Mouse (Mus musculus): ENCODE measurements at regions not wholly inside any gene's neighbourhood (a gene's known extent, or its start where the extent isn't known, plus 50 kb on each side); places are given as distances from the start of the nearest gene placed in this dataset.

DNA sequence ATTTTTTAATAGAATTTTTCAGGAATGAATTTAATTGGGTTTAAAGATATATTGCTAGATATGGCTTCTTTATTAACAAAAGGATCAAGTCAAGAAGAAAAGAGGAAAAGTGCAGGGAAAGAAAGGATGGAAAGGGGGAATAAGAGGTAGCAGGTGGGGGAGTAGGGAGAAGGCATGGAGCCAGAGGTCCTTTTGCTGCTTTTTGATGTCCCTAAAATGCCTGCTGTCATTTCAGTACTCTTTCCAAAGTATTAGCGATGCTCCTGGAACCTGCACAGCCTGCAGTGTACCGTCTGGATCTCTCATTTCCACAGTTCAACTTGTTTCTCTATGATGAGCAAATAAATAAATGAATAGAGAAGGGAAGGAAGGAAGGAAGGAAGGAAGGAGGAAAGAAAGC, 240.4 kb upstream of the Hnrnpa3 start:
- DNase-seq: no peak

DNA sequence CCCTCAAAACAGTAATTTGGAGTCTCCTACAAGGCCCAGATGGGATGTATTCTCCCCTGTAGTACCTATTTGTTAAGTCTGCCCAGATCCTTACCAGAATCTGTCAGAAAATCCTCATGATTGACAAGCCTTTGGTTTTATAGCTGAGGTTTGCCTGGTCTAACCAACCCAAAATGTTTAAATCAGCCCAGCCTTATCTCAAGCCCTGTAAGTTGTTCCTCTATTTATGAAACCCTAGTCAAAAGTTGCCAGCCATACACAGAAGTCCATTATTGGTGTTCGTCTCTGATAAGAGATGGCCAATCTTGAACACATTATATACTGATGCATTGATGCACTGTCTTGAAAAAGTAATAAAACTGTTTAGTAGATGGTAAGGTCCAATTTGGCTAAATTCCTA, 239.9 kb upstream of the Hnrnpa3 start:
- no peak for DNase-seq

DNA sequence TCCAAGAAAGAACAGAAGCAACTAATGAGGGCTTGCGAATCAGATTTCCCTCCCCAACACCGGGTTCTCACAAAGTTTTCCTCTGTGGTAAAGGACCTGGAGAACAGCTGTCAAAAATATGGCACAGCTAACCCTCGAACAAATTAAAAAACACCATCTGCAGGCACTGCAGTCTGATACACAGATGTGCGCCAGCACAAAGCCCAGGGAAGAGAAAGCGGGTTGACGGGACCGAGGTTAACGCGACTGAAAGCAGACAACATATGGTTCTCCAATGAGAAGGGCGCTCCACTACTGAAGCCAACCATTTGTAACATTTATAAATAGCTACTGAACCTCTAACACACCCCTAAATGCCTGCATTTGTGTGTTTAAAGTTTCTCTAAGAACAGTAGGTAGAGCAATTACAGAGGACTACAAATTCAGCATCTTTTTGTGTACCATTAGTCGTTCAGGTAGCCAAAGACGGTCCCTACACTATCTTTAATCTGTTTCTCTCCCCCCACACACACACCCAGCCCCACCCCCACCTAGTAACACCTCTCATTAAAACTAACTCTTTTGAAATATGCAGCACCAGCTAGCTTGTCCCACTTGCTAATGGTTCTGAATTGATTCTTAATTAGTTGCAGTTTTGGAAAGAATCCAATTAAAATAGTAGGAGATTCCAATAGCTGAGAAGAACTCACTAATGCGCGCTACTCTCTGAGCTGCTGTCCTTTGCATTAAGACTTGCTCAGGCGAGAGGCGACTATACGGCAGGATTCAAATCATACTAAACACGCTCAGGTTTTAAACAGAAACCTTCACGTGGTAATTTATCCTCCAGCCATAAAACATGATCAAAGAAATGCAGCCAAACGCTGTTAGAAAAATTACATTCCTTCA, 236.0 kb upstream of the Hnrnpa3 start:
- no peak for DNase-seq

DNA sequence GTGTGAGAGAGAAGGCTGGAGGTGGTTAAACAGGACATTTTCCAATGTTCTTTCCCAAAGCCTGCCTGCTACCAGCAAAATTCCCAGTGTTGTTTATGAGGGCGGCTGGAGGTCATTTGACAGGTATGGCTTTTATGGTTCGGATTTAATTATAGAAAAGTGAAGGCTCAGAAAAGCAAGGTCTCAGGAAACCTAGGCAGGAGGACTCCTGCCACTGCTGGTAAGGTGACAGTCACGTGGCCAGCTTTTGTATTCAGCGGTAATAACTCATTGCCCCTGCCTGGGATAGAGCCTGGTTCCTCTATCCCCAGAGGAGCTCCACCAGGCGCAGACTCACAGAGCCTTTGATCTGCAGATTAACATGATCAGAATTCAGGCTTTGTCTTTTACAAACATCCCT, 235.2 kb upstream of the Hnrnpa3 start:
- DNase-seq: no peak

DNA sequence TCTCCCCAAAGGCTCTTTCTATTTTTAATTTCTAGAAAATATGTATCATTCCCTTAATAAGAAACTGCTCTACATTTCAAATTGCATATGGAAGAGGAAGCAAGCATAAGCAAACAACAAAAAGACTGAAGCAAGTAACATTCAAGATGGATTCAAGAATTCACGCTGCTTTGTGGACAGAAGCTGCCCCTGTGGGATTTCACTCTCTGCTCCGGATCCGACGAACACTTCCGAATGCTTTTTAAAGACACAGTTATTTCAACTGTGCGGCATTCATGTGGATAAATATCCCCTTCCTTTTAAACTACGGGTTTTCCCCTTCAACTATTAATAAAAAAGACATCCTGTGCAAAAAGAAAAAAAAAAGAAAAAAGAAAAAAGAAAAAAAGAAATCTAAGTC, 234.7 kb upstream of the Hnrnpa3 start:
- no peak for DNase-seq

DNA sequence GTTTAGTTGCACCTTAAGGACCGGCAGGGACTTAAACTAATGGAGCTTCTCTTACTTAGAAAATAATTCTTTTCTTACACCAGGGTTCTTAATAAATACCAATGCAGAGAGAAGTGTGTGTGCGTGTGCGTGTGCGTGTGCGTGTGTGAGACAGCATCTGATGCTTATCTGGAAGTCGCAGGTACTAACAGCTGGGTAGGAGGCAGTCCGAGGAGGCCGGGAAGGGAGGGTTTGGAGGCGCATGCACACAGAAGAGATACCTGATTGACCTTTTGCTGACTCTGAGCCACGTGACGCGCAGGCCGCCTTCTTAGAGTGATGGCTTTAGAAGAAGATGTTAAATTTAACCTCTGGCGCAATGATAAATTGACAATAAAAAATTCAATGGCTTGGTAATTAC, 234.2 kb upstream of the Hnrnpa3 start:
- DNase-seq: no peak

DNA sequence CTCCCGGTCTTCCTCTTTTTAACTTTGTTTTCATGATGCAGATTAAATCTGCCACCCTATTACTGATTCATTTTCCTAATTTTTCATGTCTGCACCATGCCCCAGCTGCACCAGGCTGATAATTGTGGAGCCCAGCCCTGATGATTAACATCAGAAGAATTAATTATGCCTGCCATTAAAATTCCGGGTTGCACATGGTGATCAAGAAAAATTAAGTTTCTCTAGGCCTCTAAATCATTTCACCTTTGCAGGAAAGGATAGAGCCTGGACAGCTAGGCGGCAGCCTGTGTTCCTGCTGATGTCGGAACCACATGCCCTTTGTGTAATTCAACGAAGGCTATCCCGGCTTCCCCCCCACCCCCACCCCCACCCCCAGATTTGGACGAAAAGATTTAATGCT, 233.7 kb upstream of the Hnrnpa3 start:
- no peak for DNase-seq

DNA sequence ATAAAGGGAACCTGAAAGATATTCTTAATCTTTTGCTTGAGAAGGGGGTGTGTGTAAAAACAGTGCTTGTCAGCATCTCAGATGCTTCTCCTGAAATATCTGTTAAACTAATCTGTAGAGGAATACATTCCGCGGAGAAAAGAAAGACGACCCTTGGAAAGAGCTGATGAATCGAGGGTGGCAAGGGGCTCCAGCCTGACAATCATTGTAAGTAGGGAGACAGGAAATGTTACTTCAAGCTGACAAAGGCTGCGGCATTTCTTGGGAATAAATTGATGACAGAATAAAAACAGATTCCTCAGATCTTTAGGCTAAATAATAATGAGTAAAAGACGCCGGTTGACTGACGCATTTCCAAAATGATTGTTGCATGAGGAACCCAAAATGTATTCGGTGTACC, 233.3 kb upstream of the Hnrnpa3 start:
- no peak for DNase-seq

DNA sequence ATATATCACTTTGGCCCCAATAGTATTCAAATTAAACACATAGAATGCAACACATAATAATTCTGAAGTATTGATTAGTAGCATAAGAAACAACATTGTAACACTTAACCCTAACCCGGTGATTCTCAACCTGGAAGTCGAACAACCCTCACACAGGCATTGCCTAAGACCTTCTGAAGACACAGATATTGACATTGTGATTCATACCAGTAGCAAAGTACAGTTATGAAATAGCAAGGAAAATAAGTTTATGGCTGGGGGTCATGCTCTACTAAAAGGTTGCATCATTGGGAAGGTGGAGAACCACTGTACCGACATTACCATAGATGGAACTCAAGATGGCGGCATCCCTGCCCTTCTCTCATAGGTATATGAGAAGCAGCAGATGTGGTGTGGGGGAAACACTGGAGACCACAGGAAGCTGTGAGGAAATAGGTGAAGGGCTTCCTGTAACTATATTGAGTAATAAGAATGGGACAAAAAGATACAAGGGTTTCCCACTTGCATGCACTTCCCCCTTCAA, 231.1 kb upstream of the Hnrnpa3 start:
- no peak for DNase-seq

DNA sequence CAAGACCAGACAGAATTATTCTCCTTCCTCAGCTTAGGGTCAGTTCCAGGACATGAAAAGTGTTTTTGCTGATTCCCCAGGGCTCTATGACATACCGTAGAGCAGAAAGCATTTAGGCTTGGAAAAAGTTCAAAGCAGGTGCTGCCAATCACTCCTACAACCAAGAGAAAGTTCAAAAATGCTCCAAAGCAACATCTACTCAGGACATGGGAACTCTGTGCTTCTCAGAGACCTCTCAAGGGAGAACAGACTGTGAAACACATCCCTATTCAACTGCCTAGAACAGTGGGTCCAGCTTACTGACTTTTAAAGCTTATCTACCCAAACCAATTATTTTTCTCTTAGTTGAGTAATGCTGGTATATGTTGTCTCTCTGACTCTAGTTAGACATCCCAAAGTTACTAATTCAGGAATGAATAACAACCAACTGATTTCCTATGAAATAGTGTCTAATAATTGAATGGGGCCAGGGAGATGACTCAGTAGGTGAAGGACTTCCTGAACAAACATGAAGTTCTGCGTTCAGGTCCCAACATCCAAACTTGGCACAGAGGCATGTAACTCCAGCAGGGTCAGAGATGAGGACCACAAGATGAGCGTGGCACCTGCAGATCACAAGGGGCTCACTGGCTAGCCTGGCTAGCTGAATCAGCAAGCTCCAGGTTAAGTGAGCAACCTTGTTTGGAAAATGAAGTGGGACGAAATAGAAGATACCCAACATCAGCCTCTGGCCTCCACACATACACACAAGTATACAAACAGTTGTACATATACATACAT, 228.7 kb upstream of the Hnrnpa3 start:
- DNase-seq: no peak

DNA sequence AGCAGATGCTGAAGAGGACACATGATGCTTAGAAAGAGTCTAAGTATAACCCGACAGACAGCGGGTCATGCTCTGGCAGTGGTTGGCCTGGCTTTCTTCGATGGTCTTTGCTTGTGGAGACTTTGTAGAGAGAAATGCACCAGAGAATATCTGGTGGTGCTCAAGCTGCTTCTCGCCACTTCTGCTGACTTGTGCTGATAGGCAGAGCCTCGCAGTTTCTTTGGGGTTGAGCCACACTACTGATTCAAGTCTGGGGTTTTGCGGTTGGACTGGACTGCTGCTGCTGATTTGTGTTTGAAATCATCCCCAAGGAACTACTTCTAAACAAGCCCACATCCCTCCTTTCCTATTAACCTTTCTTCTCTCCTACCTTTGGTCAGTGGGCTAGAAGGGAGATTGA, 227.1 kb upstream of the Hnrnpa3 start:
- DNase-seq: no peak

DNA sequence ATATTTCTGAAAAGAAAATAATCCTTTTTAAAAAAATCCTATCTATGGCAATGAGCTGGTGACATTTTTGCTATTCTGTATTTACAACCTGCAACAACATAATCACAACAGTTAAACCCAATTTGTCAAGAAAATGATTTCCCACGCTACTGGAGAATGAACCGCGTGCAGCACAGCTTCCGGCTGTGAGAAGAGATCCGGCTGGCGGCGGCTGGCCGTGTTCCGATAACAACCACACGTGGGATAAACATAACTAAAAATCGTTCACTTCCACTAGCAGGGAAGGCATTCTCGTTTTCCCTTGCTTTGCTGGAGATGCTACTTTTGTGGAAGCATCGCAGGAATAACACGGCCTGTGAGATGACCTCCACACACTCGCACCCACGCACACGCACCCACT, 224.5 kb upstream of the Hnrnpa3 start:
- no peak for DNase-seq

DNA sequence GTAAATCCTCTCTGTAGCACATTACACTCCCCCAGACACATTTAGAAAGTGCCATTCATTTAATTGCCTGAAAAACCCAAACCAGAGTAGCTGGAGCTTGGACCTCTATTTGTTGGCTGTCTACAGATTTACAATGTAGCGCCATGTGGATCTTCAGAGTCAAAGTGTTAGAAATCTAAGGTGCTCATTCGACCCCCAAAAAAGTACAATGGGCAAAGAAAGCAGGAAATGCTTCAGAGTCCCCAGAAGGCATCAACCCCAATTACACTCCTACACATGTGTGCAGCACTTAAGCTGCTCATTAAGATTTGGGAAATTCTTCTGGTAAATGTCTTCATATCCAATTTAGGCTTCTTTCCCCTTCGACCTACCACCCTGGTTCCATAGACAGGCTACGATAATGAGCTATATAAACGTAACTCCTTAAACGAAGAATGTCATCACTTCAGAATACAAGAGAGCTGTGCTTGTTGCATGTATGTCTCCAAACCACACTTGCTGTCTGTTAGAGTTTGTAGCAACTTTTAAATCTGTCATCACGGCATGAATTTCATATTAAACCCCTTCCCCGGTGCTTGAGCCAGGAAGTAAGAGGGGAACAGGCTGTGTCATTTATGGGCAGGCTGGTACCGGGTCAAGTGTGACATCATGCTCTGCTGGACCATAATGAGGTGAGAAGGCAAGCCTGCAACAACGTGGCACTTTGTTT, 219.4 kb upstream of the Hnrnpa3 start:
- no peak for DNase-seq

DNA sequence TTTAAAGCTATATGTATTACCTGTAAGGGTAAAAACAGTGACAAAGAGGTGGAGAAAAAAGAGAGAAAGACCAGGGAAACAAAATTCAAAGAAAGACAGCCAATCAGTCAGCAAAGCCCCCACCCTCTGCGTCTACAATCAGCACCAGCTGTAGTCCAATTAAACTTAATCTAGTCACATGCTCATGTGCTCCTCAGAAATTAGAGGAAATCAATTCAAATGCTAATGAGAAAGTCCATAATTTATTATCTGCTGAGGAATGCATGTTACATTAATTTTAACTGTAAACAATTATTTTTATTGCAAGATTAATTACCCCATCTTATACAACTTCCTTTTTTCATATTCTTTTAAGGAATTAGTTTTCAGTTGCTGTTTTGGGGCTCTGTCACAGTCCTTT, 216.4 kb upstream of the Hnrnpa3 start:
- DNase-seq: no peak

DNA sequence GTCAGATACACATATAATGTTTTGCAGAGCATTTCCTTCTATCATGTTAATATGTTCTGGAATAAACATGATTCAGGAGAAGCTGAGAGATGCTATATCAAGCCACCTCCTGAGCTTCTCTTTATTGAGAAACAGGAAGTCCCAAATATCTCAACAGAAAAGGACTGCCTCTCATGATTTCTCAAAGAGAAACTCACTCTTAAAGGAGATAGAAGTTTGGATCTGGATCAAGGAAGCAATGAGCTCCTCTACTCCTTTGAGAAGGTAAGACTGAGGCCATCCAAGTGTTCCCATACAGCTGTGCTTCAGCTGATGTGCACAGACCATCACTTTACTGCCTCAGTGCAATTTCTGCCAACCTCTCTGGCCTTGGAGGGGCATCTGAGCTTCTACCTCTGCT, 213.9 kb upstream of the Hnrnpa3 start:
- no peak for DNase-seq

DNA sequence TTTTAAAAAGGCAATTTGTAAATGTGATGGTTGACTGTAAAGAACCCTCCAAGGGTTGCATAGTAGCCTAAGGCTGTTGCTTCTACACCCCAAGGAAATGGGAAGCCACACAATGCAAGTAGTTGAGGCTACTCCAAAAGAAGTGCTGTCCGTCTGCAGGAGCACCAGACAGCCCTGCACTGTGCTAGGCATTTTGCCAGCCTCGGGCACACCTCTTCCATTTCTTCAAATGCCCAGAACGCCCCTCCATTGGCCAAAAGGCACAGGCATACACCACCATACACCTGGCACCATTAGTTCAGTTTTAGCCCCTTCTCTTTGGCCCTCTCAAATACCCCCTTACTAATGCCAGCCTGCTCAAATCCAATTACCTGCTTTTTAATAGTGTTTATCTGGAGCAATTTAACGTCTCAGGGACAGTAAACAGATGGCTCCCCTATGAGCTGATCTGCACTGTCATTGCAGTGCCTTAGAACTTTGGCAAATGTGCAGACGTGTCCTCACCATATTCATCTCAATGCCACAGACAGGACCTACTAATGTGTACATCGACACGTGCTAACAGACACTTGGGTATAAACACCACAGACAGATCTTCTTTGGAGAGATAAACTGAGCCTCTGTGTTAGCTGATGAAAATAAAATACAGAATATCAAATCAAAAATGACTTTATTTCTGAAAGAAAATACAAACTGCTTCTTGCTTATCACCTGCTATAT, 211.9 kb upstream of the Hnrnpa3 start:
- no peak for DNase-seq

DNA sequence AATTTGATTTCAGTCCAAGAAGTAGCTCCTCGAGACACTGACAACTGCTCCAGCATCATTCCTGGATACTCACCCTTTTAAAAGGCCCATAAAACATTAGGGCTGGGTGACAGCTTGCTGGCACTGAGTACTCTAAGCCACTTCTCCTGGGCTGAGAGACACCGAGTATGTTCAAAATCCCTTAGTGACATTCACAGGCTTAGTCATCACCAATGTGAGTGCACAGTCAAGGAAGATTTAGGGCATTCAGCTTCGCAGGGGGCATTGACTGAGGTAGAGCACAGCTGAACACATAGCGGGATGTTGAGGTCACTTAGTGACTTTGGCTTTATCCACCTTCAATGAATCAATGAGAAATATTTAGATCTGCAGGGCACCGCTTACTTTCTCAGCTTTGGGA, 210.8 kb upstream of the Hnrnpa3 start:
- no peak for DNase-seq

DNA sequence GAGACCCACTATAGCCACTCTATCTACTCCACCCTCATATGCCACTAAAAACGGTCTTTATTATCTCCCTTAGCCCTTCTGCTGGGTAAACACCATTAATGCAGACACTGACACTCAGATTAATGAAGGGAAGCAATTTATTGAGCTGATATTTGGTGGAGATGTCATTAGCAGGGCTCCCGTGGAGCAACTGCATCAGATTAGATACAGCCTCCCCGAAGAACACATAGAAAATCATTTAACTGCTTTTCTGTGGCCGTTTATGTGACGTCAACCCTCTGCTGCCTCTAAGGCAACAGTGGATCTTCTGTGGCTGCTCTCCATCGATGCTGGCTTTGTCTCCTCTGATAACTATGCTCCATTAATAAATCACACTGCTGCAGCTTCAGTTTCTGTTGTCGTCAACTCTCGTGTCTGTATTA, 207.2 kb upstream of the Hnrnpa3 start:
- DNase-seq: no peak

DNA sequence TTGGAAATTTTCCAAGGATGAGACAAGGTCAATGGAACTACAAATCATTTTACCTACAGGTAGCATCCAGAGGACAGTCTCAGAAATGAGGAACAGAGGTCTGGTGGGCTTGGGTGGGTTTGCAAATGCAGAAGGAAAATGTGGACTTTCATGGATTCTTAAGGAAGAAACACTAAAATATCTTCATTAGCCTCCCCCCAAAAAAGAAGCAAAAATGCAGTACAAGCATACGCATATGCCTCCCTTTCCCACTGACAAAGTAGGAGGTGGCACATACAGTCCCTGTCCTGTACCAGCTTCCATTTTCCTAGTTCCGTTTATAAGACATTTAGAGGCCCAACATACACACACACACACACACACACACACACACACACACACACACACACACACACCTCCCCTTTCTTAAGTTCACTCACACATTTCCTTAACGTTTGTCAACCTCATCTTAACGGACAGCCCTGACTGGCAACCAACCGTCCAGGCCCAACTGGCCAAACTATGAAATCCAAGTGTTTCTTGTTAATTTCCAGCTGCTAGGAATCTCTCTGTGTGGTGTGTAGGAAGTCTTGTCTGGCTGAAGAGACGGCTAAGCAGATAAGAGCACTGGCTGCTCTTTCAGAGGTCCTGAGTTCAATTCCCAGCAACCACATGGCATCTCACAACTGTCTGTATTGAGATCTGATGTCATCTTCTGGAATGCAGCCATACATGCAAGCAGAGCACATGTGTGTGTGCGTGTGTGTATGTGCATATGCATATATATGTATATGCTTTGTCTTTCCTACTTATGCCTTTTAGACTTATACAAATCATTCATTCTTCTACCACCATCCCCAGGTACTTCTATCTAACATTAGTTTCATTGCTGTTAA, 206.6 kb upstream of the Hnrnpa3 start:
- DNase-seq: no peak

DNA sequence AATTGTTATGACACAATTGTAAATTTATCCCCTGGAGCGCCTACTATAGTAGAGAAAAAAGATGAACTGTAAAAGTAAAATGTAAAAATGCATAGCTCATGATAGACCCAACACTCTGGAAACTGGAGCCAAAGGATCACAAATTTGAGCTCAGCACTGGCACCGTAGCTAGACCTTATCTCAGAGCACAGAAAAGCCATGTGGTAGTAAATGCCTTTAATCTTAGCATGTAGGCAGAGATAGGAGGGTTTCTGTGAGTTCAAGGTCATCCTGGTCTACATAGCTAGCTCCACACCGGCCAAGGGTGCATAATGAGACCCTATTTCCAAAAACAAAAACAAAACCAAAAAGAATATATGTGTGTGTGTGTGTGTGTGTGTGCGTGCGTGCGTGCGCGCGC, 203.6 kb upstream of the Hnrnpa3 start:
- no peak for DNase-seq

DNA sequence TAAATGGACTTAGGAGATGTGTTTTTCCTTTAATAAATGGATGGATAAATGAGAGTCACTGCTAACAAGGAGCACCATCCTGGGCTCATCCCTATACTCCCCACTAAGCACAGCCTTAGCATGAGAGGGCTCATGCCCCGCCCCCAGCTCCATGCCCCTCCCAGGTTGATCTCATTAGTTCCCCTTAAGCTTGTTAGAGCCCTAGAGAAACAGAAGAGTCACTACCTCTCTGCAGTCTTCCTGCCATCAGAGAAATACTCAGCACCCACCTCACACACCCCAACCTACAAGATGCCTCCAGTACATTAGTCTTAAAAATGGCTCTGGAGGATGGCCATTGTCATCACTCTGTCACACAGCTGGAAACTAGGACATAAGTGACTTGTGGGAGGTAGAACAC, 202.8 kb upstream of the Hnrnpa3 start:
- no peak for DNase-seq

Data from gastrocnemius, postnatal 25 days (tissue).